Mouse (Mus musculus): Measurements from ENCODE around the gene Evi5l. TPM values are rescaled to one million over a fixed set of nuclear protein-coding genes. Genes with fewer than 3 reads are reported as not detected.

Evi5l gene
- polyA plus RNA-seq, 1 experiment from 2014 or later, result 16.0 TPM

- Histone ChIP-seq H3K27ac (replicated peaks; ENCODE audit: low read depth, low read length) (no peak overlapping the region), H3K9me3 (replicated peaks; ENCODE audit: control insufficient read depth, low read length) (no peaks in the 10 kb centered on the region), H3K36me3 (replicated peaks; ENCODE audit: control insufficient read depth, insufficient read depth, low read depth, low read length) (no peaks in the 10 kb centered on the region), H3K27me3 (ENCODE audit: control insufficient read depth, insufficient read depth, low read length) (peaks cover 25% of the 10 kb centered on the region), H3K4me2 (ENCODE audit: low read depth, low read length) (no peak overlapping the region), H3K4me3 (ENCODE audit: low read depth, low read length) (no peak overlapping the region), H3K4me1 (ENCODE audit: control insufficient read depth, insufficient read depth, low read length) (no peaks in the 10 kb centered on the region), H3K9ac (replicated peaks; ENCODE audit: low read length) (no peak overlapping the region)
- ATAC-seq (replicated peaks; ENCODE audit: insufficient number of reproducible peaks, low FRiP score, low TSS enrichment, low read depth), result no peak
- no peak for DNase-seq (ENCODE audit: low spot score)
- WGBS, result 97% methylated on average over 3 of the region's 3 CpGs
These were observed 53.2 kb downstream of the Evi5l start for GRCm38 (mm10) chr8:4219617-4220016.

DNA sequence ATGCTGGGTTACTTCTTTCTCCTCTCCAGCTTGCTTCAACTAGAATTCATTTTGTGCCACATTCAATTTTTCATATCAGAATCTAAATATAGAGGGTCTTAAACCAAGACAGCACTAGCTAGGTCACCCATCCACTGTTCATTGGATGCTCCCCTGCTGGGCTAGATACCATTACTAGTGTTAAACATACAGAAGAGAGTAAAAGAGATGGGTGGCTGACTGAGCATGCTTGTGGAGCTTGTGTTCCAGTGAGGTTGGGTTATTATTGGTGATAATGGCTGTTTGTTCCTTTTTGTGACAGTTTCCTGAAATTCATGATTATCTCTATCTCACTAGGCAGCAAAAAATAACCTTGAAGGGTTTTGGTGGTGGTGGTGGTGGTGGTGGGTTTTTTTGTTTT lies 55.7 kb downstream of the Evi5l start:
- H3K9me3 ChIP-seq (replicated peaks; ENCODE audit: control insufficient read depth, low read length), result no peaks in the 10 kb centered on the region
- no peak for ATAC-seq (replicated peaks; ENCODE audit: insufficient number of reproducible peaks, low FRiP score, low TSS enrichment, low read depth)
- H3K4me3 ChIP-seq (ENCODE audit: low read depth, low read length), result no peak overlapping the region
- H3K36me3 ChIP-seq (replicated peaks; ENCODE audit: control insufficient read depth, insufficient read depth, low read depth, low read length), result no peaks in the 10 kb centered on the region
- no peak for DNase-seq (ENCODE audit: low spot score)
- no peaks in the 10 kb centered on the region for H3K4me1 ChIP-seq (ENCODE audit: control insufficient read depth, insufficient read depth, low read length)
- H3K27ac ChIP-seq (replicated peaks; ENCODE audit: low read depth, low read length), result no peak overlapping the region
- H3K4me2 ChIP-seq (ENCODE audit: low read depth, low read length), result no peak overlapping the region
- H3K27me3 ChIP-seq (ENCODE audit: control insufficient read depth, insufficient read depth, low read length), result peaks cover 12% of the 10 kb centered on the region; the same call in 1 of the 2 replicates
- no peak overlapping the region for H3K9ac ChIP-seq (replicated peaks; ENCODE audit: low read length)

DNA sequence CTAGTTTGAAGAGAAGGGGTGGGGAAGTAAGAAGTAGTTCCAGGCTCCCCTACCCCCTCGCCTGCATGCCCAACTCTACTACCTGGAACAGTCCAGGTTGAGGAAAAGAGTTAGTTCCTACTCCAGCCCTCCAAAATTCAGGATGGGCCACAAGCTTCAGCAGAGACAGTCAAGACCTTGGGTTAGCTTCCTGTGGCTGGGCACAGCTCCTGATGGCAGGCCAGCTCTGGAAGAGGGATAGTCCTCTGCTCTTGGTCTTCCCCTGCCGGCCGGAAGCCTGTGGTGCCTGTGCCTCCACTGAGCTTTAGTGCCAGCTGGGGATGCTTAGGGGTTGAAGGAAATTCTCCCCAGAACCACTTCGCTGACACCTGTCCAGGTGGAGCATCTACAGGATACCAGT lies 60.0 kb downstream of the Evi5l start:
- peaks cover 3% of the 10 kb centered on the region; the same call in 1 of the 2 replicates for H3K27me3 ChIP-seq (ENCODE audit: control insufficient read depth, insufficient read depth, low read length)
- H3K36me3 ChIP-seq (replicated peaks; ENCODE audit: control insufficient read depth, insufficient read depth, low read depth, low read length), result no peaks in the 10 kb centered on the region
- H3K9me3 ChIP-seq (replicated peaks; ENCODE audit: control insufficient read depth, low read length), result no peaks in the 10 kb centered on the region
- 10% methylated on average over 4 of the region's 4 CpGs for WGBS
- no peak overlapping the region for H3K27ac ChIP-seq (replicated peaks; ENCODE audit: low read depth, low read length)
- no peak overlapping the region for H3K9ac ChIP-seq (replicated peaks; ENCODE audit: low read length)
- no peak for DNase-seq (ENCODE audit: low spot score)
- H3K4me3 ChIP-seq (ENCODE audit: low read depth, low read length), result 0 out of 2 replicates have a peak overlapping the region, but pooled peaks have one; percentile 18
- no peak for ATAC-seq (replicated peaks; ENCODE audit: insufficient number of reproducible peaks, low FRiP score, low TSS enrichment, low read depth)
- H3K4me1 ChIP-seq (ENCODE audit: control insufficient read depth, insufficient read depth, low read length), result no peaks in the 10 kb centered on the region
- peak overlapping the region; percentile 46; the same call in 1 of the 2 replicates for H3K4me2 ChIP-seq (ENCODE audit: low read depth, low read length)

DNA sequence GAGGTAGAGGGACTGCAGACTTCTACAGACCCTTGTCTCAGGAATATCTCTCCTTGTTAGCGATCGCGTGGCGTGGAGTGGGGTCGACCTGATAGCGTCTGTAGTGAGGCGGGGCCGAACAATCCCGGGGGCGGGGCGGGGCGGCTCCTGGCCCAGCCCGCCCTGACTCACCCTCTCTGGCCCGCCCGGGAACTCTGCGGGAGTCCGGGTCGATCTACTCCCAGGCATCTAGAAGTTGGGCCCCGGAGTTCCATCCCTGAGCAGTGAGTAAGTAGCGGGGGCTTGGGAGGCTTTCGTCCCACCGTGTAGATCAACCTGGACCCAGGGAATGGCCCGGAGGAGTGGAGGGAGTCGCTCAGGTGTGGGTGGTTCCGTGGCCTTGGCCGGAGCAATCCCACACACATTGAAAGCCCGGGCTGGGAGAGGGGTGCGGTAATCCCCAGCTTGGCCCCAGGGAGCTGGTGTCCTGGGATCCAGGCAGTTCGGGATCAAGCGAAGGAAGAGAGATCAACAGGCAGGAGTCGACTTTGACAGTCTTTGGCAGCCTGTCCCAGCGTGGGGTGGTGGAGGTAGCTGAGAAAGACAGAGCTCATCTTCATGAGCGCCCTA lies 60.5 kb downstream of the Evi5l start, which contains the start of gene Lrrc8e:
TSS of gene Lrrc8e (plus strand) at position 89 of the 609 bp plus-strand sequence.
- Histone ChIP-seq H3K4me2 (ENCODE audit: low read depth, low read length) (peak within 1 kb of the TSS; percentile 46), H3K27ac (replicated peaks; ENCODE audit: low read depth, low read length) (no peak within 1 kb of the TSS), H3K9ac (replicated peaks; ENCODE audit: low read length) (peak within 1 kb of the TSS; percentile 39; the same call in 1 of the 2 replicates), H3K9me3 (replicated peaks; ENCODE audit: control insufficient read depth, low read length) (no peaks in the 10 kb centered on the region), H3K27me3 (ENCODE audit: control insufficient read depth, insufficient read depth, low read length) (peaks cover 3% of the 10 kb centered on the region; the same call in 1 of the 2 replicates), H3K4me1 (ENCODE audit: control insufficient read depth, insufficient read depth, low read length) (no peaks in the 10 kb centered on the region), H3K36me3 (replicated peaks; ENCODE audit: control insufficient read depth, insufficient read depth, low read depth, low read length) (no peaks in the 10 kb centered on the region), H3K4me3 (ENCODE audit: low read depth, low read length) (peak within 1 kb of the TSS; percentile 18; the same call in 1 of the 2 replicates)
- DNase-seq (ENCODE audit: low spot score), result no peak
- ATAC-seq (replicated peaks; ENCODE audit: insufficient number of reproducible peaks, low FRiP score, low TSS enrichment, low read depth), result peak; percentile 50; the same call in 1 of the 2 replicates
- WGBS, result 5% methylated on average over 31 of the region's 33 CpGs

DNA sequence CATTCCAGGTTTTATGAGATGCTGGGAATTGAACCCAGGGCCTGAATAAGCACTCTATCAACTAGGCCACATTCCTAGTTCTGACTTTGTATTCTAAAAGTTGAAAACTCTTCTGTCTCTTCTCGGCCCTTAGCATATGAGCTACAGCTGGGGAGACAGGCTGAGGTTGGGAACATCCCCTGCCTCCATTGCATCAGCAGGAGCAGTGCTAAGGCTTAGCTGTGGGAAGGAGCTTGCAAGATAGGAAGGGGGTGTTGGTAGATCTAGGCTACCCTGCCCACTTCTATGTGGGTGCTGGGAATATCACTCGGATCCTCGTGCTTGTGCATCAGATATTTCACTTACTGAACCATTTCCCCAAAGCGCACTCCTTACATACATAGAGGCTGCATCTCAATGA lies 61.6 kb downstream of the Evi5l start:
- Histone ChIP-seq H3K27ac (replicated peaks; ENCODE audit: low read depth, low read length) (no peak overlapping the region), H3K4me3 (ENCODE audit: low read depth, low read length) (no peak overlapping the region), H3K4me1 (ENCODE audit: control insufficient read depth, insufficient read depth, low read length) (no peaks in the 10 kb centered on the region), H3K9ac (replicated peaks; ENCODE audit: low read length) (no peak overlapping the region), H3K4me2 (ENCODE audit: low read depth, low read length) (no peak overlapping the region), H3K9me3 (replicated peaks; ENCODE audit: control insufficient read depth, low read length) (no peaks in the 10 kb centered on the region), H3K36me3 (replicated peaks; ENCODE audit: control insufficient read depth, insufficient read depth, low read depth, low read length) (no peaks in the 10 kb centered on the region), H3K27me3 (ENCODE audit: control insufficient read depth, insufficient read depth, low read length) (peaks cover 3% of the 10 kb centered on the region; the same call in 1 of the 2 replicates)
- 91% methylated on average over 4 of the region's 4 CpGs for WGBS
- ATAC-seq (replicated peaks; ENCODE audit: insufficient number of reproducible peaks, low FRiP score, low TSS enrichment, low read depth) (no peak), DNase-seq (ENCODE audit: low spot score) (no peak)

GRCm38 (mm10) chr8:4229784-4230183 lies 63.4 kb downstream of the Evi5l start:
- no peak overlapping the region for H3K4me2 ChIP-seq (ENCODE audit: low read depth, low read length)
- ATAC-seq (replicated peaks; ENCODE audit: insufficient number of reproducible peaks, low FRiP score, low TSS enrichment, low read depth) (no peak), DNase-seq (ENCODE audit: low spot score) (no peak)
- H3K27me3 ChIP-seq (ENCODE audit: control insufficient read depth, insufficient read depth, low read length), result peaks cover 3% of the 10 kb centered on the region; the same call in 1 of the 2 replicates
- no peak overlapping the region for H3K27ac ChIP-seq (replicated peaks; ENCODE audit: low read depth, low read length)
- H3K9me3 ChIP-seq (replicated peaks; ENCODE audit: control insufficient read depth, low read length), result no peaks in the 10 kb centered on the region
- WGBS, result 78% methylated on average over 5 of the region's 5 CpGs
- no peaks in the 10 kb centered on the region for H3K4me1 ChIP-seq (ENCODE audit: control insufficient read depth, insufficient read depth, low read length)
- no peak overlapping the region for H3K9ac ChIP-seq (replicated peaks; ENCODE audit: low read length)
- no peak overlapping the region for H3K4me3 ChIP-seq (ENCODE audit: low read depth, low read length)
- H3K36me3 ChIP-seq (replicated peaks; ENCODE audit: control insufficient read depth, insufficient read depth, low read depth, low read length), result no peaks in the 10 kb centered on the region

- no peak overlapping the region for H3K27ac ChIP-seq (replicated peaks; ENCODE audit: low read depth, low read length)
- 57% methylated on average over 10 of the region's 10 CpGs for WGBS
- DNase-seq (ENCODE audit: low spot score) (no peak), ATAC-seq (replicated peaks; ENCODE audit: insufficient number of reproducible peaks, low FRiP score, low TSS enrichment, low read depth) (no peak)
- no peaks in the 10 kb centered on the region for H3K4me1 ChIP-seq (ENCODE audit: control insufficient read depth, insufficient read depth, low read length)
- no peaks in the 10 kb centered on the region for H3K36me3 ChIP-seq (replicated peaks; ENCODE audit: control insufficient read depth, insufficient read depth, low read depth, low read length)
- H3K27me3 ChIP-seq (ENCODE audit: control insufficient read depth, insufficient read depth, low read length), result peaks cover 3% of the 10 kb centered on the region; the same call in 1 of the 2 replicates
- H3K9me3 ChIP-seq (replicated peaks; ENCODE audit: control insufficient read depth, low read length), result no peaks in the 10 kb centered on the region
- H3K4me3 ChIP-seq (ENCODE audit: low read depth, low read length), result no peak overlapping the region
- H3K9ac ChIP-seq (replicated peaks; ENCODE audit: low read length), result no peak overlapping the region
- H3K4me2 ChIP-seq (ENCODE audit: low read depth, low read length), result no peak overlapping the region
These were observed 64.4 kb downstream of the Evi5l start for GRCm38 (mm10) chr8:4230612-4231351.
